Mouse (Mus musculus) liver, adult 2 months (tissue): ENCODE measurements around the gene Qsox2.

Source experiments
- CTCF ChIP-seq: fragments of 200-500 bp; IDR thresholded peaks from 2 replicates; pipeline ENCODE4 v1.5.1; 2011; ENCODE audit warnings: low read depth, low read length, control low read depth
- POLR2A ChIP-seq: fragments of 200-500 bp; IDR thresholded peaks from 2 replicates; pipeline ENCODE4 v1.6.1; 2011; ENCODE audit warnings: low read length, control low read depth; ENCODE audit not compliant: insufficient read depth; ENCODE audit errors: extremely low read depth

GRCm38 (mm10) chr2:26214526-26214925 is 22.8 kb downstream of the Qsox2 start:
- TF ChIP-seq CTCF (no peak), POLR2A (no peak)
